Mouse (Mus musculus) lung, postnatal 25 days (tissue): ENCODE data around the gene Ace.

Experiments used
- DNase-seq: peaks from one replicate; pipeline ENCODE4 v3.0.0; 2022; ENCODE audit warnings: low spot score

Gene Ace

DNA sequence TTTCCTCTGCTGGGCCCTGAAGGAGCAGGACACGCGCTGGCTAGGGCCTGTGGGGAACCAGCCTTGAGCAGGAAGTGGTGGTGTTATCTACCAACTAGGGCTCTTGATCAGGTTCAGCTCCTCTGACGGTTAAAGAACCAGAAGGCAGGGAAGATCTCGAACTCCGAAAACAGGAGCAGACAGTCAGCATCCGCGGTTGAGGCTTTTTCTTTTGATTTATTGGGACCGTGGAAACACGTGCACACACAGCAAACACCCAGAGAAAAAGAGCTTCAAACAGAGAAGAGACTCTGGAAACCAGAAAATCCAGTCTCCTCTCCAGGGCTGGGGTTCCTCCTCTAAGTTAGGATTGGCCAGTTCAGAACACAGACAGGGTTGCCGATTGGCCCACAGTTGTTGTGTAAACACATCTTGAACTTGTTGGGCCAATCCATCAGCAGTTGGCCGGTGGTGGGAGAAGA, 21.0 kb upstream of the Ace start:
- peak; percentile 56 for DNase-seq

- DNase-seq = no peak
These were observed 19.5 kb upstream of the Ace start for GRCm38 (mm10) chr11:105948255-105948654.

DNA sequence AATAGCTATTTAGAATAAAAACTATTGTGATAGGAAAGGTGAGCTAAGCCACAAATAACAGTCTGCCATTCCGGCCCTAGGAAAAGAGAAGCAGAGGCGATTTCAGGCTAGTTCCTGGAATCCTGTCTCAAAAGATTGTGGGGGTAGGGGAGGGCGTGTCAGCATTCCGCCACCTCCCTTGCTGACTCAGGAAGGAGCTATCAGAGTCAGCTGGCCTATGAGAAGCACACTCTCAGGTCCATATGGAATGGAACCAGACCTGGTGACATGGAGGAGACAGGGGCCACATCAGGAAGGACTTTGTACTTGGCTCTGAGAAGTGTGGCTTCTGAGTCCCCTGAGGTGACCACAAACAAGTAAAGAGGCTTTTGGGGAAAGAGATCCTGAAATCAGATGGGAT, 17.2 kb upstream of the Ace start:
- DNase-seq = no peak

DNA sequence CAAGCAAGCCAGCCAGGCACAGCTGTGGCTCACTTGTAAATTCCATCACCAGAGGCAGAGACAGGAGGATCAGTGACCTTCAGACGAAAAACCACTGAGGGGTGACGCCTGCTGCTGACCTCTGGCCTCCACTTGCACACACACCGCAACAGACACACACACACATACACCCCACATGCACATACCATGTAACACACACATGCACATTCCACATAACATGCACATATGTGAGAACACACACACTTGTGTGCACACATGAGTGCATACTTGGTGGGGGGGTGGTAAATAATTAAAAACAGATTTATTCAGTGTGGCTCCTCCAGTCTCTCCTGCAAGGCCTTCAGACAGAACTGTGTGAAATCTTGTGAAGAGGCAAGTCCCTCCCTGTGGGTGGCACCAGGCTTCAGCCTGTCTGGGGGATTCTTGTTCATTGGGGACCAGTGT, 16.1 kb upstream of the Ace start:
- DNase-seq = no peak

- DNase-seq = no peak
These were observed 15.6 kb upstream of the Ace start for GRCm38 (mm10) chr11:105952111-105952510.

DNA sequence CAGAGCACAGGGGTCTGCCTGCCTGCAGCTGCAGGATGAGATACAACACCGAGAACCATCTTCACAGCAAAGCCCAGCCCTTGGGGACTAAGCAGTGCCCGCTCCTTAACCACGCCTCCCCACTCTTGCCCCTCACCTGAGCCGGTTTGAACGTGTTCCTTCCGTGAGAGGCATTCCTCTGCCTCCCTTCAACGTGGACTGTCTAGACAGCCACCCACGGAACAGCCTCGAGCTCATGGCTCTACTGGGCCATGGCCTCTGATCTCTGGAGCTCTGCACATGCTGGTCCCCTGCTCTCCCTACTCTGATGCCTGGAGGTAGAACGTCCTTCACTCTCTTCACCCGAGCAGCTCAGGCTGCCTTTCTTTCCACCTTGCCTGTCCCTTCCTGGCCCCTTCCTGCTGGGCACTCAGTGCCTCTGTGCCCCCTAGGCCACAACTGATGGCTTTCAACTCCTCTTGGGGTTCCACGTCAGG, 14.8 kb upstream of the Ace start, which contains the start of gene Cyb561:
Gene Cyb561 (minus strand): TSS at position 426 of the 476 bp plus-strand sequence.
- no peak for DNase-seq

DNA sequence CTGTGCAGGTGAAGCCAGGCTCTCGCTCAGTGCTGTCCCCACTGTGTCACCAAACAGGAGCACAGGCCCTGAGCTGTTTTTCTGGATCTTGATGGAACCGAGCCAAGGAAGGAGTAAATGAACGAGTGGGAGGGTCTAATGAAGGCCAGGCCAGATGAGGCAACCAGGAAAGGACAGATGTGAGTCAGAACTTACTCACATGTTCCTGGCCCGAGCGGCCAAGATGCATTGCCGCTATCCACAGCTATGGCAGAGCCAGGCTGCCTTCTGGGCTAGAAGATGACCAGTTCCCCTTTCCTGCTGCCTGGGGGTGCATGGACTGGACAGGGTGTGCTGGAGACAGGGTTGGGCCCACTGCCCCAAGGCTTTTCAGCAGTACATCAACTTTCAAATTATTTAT, 14.3 kb upstream of the Ace start:
- peak; percentile 57 for DNase-seq

DNA sequence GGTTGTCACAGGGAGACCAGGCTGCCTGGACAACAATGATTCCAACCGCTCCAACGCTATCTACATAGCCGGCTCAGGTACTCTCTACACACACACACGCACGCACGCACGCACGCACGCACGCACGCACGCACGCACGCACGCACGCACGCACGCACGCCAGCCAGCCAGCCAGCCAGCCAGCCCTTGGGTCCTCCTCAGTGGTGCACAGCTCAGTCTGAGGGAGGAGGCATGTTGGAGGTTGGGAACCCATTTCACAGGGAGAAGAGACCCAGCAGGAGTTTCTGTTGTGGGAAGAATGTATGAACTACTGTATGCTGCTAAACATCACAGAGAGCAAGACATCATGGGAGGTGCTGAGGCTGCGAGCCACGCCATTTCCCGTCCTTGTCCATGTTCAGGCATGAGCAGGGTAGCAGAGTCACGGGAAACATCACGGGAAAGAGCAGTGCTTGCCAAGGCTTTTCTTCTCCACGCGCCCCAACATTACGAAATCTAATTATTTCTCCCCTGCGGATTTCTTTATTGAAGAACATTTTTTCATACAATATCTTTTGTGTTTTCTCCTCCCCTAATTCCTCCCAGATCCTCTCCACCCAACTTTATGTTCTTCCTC, 11.8 kb upstream of the Ace start:
- no peak for DNase-seq

DNA sequence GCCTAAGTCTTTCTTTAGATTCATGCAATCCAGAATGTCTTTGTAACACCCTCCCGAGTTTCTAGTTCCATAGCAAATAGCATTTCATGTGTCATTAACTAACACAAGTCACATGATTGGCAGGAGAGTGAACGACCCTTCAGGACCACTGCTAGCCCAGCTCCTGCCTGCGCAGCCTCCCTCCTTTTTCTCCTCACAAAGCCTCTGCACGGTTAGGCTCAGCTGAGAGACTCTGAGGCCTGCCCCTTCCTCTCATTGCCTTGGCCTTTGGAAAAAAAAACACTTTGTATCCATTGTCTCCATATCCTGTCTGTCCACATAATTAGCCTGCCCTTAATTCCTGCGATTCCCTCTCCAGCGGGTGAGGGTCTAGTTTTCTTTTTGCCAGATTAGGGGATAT, 10.2 kb upstream of the Ace start:
- DNase-seq = peak; percentile 44

GRCm38 (mm10) chr11:105958566-105958965, 9.2 kb upstream of the Ace start:
- DNase-seq = no peak

DNA sequence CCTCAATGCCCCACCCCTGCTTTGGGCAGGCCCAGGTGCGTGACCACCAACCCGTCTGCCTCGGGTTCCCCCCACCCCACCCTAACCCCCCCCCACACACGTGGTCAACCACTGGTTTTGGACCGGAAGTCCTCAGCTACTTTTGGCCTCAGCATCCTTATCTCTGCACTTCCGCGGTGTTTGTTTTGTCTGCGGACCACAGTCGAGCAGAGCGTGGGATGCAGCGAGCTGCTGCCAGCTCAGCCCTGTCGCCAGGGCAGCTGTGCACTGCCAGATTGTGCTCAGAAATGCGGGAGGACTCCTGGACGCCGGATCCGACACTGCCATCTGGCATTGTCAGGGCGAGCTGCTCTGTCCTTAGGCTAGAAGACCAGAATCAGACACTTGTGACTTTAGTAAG, 8.4 kb upstream of the Ace start:
- peak; percentile 57 for DNase-seq

- no peak for DNase-seq
These were observed 3.1 kb upstream of the Ace start for GRCm38 (mm10) chr11:105964691-105965090.

DNA sequence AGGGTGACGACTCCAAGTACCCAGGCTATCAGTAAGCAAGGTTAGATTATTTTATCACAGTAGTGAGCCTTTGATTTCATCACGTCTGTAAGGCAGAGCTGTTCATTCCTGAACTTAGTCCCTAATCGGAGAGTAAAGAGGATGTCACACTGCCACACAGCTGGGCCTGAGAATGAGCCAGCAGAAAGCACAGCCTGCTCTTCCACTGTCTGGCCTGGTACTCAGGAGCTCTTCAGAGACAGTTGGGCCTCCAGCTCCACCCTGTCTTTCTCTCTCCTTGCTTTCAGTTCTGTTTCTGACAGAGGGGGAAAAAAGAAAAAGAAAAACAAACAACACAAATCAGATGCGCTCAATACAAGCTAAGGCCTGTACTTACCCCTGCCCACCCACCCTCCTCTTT, 1.5 kb upstream of the Ace start:
- DNase-seq = no peak

GRCm38 (mm10) chr11:105968948-105969347, 1.2 kb downstream of the Ace start:
- DNase-seq = no peak

DNA sequence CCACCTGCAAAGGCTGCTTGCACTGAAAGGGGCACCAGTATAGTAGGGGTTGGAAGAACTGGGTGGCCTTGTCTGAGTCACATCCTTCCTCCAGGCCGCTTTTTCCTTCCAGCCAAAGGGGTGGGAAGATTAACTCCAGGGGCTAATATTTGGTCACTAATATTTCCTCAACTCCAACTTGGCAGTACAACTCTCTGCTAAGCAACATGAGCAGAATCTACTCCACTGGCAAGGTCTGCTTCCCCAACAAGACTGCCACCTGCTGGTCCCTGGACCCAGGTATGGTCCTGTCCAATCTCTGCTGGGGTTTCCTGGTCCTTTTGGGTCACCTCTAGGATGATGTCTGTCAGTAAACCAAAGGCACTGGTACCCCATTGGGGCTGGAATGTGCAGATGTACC, 1.8 kb downstream of the Ace start:
- peak; percentile 81 for DNase-seq

DNA sequence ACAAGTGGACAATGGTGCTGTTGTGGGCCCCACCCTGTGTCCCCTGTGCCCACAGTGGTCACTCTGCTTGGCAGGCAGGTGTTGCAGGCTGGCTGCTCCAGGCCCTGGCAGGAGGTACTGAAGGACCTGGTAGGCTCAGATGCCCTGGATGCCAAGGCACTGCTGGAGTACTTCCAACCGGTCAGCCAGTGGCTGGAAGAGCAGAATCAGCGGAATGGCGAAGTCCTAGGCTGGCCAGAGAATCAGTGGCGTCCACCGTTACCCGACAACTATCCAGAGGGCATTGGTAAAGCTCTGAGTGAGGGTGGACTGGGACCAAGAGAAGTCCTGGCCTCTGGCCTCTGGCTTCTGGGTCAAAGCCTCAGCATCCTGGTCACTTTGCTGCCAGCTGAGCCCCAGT, 6.8 kb downstream of the Ace start:
- no peak for DNase-seq

DNA sequence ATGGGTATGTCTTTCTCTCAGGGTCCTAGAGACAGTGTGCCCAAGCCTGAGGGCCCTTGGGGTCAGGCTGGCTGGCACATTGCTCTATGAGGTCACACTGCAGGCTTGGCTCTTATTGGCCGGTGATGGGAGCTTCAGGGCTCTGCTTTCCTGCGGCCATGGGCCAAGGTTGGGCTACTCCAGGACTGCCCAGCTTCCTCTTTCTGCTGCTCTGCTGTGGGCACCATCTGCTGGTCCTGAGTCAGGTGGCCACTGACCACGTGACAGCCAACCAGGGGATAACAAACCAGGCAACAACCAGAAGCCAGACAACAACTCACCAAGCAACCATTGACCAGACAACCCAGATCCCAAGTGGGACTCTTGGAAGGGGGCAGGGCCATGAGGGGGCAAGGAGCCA, 7.3 kb downstream of the Ace start:
- no peak for DNase-seq

- DNase-seq = no peak
These were observed 7.9 kb downstream of the Ace start for GRCm38 (mm10) chr11:105975636-105976035.

- no peak for DNase-seq
These were observed 10.5 kb downstream of the Ace start for GRCm38 (mm10) chr11:105978232-105978631.

- peak; percentile 72 for DNase-seq
These were observed 10.9 kb downstream of the Ace start for GRCm38 (mm10) chr11:105978634-105979033.

DNA sequence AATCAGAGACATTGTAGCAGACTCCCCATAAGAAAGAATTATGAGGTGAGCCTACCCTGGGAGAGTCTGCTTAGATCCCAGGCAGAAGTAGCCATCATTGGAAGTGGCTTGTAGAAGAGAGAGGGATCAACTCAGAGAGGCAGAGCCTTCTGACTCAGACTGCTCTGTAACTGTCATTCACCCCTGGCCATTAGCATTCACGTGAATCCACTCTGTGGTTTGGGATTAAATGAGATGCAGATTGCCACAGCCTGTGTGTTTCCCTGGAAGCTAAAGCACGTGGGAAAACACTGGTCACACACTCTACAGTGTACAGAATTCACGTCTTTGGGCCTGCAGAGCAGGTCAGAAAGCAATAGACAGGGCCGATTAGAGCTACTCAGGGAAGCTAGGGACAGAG, 16.7 kb downstream of the Ace start:
- no peak for DNase-seq

DNA sequence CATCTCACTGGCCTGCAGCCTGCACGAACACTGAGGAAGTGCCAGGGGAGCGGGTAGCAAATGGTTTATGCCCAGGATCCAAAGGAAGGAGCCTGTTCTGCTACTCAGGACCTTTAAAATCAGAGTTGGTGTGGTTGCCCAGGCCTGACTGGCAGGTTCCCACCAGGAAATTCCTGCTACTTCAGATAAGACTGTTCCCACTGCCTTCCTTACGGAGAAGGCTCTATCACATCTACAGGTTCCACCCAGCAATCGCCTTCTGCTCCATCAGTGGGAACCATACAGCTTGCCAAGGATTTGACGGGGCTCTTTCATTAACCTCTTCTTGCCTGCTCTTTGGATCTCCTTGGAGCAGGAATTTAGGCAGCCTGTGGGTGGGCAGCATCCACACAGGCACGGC, 19.7 kb downstream of the Ace start:
- peak; percentile 87 for DNase-seq

- peak; percentile 65 for DNase-seq
These were observed 21.7 kb downstream of the Ace start for GRCm38 (mm10) chr11:105989446-105989845.

- DNase-seq = peak; percentile 64
These were observed 22.5 kb downstream of the Ace start for GRCm38 (mm10) chr11:105990231-105990630.
